Mouse (Mus musculus): ENCODE data around the gene Zcchc18.
A peak's percentile ranks its signal among the peaks of the same experiment; 100 is the strongest.
"Not testable (repeated sequence)": the region's sequence is repeated elsewhere in the genome, so short reads cannot be mapped to it uniquely, and the experiment has no call there.

Gene Zcchc18

DNA sequence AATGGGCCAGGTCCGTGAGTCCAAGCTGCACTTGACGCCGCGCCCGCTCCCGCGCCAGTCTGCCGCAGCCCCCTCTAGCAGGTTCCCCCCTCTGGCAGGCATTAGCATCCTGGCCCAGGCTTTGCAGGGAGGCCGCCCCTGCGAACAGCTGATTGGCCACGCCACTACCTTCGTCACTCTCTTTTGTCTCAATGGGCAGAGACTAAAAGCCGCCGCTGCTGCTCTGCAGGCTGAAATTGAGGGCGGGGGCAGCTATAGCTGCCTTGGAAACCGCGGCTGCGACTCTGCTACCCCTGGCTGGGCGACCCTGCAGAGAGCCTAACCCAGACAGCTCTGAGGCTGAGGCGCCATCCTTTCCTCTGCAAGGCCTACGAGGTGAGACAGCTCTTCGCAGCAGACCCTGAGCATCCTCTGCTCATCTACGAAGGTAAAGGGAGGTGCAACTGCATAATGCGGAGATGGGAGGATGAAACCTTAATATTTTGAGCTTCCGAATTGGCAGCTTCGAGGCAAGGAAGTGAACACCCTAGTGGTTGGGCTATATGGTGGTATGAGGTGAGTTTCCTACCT is at the start of gene Zcchc18:
Gene Zcchc18, plus strand, starts transcription at position 178 of the 570 bp plus-strand sequence.
- DNase-seq (ENCODE audit: low spot score): peak; percentile 86

- peak; percentile 65 for DNase-seq (ENCODE audit: low spot score)
These were observed 35.2 kb upstream of the Zcchc18 start for GRCm38 (mm10) chrX:136957583-136958279.

DNA sequence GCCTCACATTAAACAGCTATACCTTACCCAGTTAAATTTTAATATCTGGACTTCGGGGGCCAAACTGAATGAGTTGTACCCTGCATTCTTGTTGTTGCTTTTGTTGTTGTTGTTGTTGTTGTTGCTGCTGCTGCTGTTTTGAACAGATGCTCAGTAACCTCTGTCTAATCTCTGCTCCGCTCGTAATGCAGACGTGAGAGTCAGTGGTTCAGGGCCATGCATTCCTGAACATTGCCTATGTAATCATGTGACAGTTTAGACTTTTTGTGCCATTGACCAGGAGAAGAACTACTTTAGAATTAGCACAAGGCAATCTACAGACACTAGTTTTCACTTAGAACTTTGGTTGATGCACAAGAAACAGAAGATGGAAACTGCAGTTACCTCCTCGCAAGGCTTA is 34.7 kb upstream of the Zcchc18 start:
- not testable (repeated sequence) for DNase-seq (ENCODE audit: low spot score)

GRCm38 (mm10) chrX:136959688-136960087 is 33.3 kb upstream of the Zcchc18 start:
- DNase-seq (ENCODE audit: low spot score): peak; percentile 35

GRCm38 (mm10) chrX:136975397-136975796 is 17.6 kb upstream of the Zcchc18 start, which contains the start of gene Tmsb15b2:
Gene Tmsb15b2, minus strand, starts transcription at chrX:136975497.
- DNase-seq (ENCODE audit: low spot score): not testable (repeated sequence)

- peak; percentile 78 for DNase-seq (ENCODE audit: low spot score)
These were observed 16.4 kb upstream of the Zcchc18 start, which contains the start of the genes Tmsb15l and Tmsb15b1 for GRCm38 (mm10) chrX:136976424-136977084. Gene Tmsb15l, minus strand, starts transcription at chrX:136976869. Gene Tmsb15b1, minus strand, starts transcription at chrX:136976874.

- peak; percentile 25 for DNase-seq (ENCODE audit: low spot score)
These were observed 14.3 kb upstream of the Zcchc18 start for GRCm38 (mm10) chrX:136978616-136979015.

DNA sequence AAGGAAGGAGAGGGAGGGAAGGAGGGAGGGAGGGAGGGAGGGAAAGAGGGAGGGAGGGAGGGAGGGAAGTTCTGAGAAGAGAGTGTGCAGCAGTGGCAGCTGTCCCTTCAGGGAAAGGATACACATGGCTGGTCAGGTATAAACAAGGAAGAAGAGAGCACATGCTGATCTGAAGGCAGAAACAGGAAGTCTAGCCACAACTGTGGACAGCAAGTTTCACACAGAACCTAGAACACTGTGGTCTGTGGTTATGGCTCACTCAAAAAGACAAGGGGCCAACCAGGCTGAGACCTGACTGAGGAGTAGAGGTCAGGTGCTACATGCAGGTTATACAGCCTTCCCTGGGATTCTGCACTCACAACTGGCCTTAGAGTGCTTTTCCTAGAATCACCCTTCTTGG is 6.9 kb upstream of the Zcchc18 start:
- no peak for DNase-seq (ENCODE audit: low spot score)

GRCm38 (mm10) chrX:136991274-136991673 is 1.7 kb upstream of the Zcchc18 start:
- no peak for DNase-seq (ENCODE audit: low spot score)

- peak; percentile 3 for DNase-seq (ENCODE audit: low spot score)
These were observed 577 bp upstream of the Zcchc18 start for GRCm38 (mm10) chrX:136992191-136992965.

DNA sequence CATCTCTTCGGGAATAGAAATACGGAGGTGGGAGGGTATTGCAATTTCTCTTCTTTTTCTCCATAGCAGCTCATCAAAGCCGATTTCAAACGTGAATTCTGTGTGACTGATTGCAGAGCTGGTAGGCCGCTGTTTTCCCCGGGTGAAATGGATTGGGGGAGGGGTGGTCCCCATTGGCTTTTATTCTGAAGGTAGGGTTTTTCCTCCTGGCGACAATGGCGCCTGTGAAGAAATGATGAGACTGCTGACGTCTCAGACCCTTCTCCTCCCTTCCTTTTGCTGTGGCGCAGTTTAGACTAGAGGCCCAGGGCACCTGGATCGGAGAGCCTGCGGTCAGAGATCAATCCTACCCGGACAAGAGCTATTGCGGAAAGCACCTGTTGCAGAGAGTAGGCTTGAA is 686 bp downstream of the Zcchc18 start:
- DNase-seq (ENCODE audit: low spot score): peak; percentile 52

- DNase-seq (ENCODE audit: low spot score): no peak
These were observed 3.3 kb downstream of the Zcchc18 start for GRCm38 (mm10) chrX:136996256-136996655.

GRCm38 (mm10) chrX:137015099-137015709 is 22.2 kb downstream of the Zcchc18 start:
- peak; percentile 82 for DNase-seq (ENCODE audit: low spot score)

- no peak for DNase-seq (ENCODE audit: low spot score)
These were observed 24.7 kb downstream of the Zcchc18 start for GRCm38 (mm10) chrX:137017668-137018067.

- DNase-seq (ENCODE audit: low spot score): peak; percentile 80
These were observed 26.4 kb downstream of the Zcchc18 start for GRCm38 (mm10) chrX:137019310-137019709.

GRCm38 (mm10) chrX:137030916-137031315 is 38.0 kb downstream of the Zcchc18 start:
- no peak for DNase-seq (ENCODE audit: low spot score)

DNA sequence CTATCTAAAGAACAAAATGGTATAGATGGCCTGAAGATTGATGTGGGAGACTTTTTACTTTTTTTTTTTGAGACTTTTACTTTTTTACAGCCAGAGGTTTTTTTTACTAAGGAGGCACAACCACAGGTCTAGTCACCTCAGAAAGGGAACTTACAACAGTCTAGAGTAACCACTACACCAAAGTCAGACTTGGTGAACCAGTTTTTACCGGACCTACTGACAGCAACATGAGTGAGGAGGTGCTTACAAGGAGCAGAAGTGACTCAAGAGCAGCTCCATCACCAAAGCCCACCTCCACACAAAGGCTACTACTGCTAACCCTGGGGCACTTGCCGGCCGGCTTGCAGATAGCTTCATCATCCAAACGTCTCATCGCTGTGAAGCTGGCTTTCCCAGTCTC is 38.8 kb downstream of the Zcchc18 start:
- DNase-seq (ENCODE audit: low spot score): no peak

DNA sequence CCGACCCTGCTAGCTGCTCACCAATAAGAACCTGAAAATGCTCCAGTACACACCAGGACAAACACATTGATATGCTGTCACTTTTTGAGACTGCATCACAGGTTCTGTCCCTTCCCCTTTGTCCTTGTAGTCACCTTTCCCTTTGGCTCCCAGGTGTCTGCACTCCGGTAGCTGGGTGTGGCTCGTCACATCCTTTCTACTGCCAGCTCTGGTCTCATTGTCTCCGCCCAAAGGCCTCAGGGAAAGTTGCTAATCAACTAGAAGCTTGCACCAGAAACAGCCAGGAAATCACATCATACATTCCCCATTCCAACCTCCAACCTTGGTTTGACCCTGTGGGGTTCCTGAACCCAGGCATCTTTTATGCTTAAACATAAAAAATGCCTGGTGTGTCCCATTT is 41.4 kb downstream of the Zcchc18 start:
- DNase-seq (ENCODE audit: low spot score): no peak

- DNase-seq (ENCODE audit: low spot score): no peak
These were observed 44.6 kb downstream of the Zcchc18 start for GRCm38 (mm10) chrX:137037470-137037999.

DNA sequence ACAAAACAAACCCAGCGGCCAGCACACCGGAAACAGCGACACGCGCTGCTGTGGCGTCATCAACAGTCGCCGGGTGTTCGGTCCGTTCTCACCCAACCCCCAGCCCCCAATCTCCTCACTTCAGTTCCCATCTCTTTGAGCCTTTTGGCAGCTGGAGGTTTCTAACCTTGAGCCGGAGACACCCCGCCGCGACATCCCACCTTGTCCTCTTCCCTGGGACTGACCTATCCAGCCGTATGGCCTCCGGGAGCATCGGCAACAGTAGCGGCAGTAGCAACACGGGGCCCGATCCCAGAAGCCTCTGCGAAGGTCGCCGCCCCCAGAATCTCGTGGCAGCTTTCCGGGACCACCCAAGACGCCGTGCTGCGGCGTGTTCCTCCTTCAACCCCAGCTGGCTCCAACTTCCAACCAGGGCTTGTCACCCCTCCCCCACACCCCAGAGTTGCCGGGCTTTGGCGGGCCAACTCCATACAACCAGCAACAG is 45.1 kb downstream of the Zcchc18 start, which contains the start of gene Slc25a53:
Gene Slc25a53, minus strand, starts transcription at position 303 of the 484 bp plus-strand sequence.
- peak; percentile 86 for DNase-seq (ENCODE audit: low spot score)

- DNase-seq (ENCODE audit: low spot score): peak; percentile 1
These were observed 45.5 kb downstream of the Zcchc18 start for GRCm38 (mm10) chrX:137038502-137038901.
